Mouse (Mus musculus) natural killer cell, adult 2 months (primary cell): ENCODE data around the gene Sarnp.
A peak's percentile ranks its signal among the peaks of the same experiment; 100 is the strongest.

Experiments
- DNase-seq, 2 experiments: peaks; one replicate each; pipeline ENCODE4 v3.0.0; 2022; ENCODE audit warnings: low spot score in 2 of 2

Gene Sarnp

GRCm38 (mm10) chr10:128891296-128892094 is 74.4 kb downstream of the Sarnp start, which contains the start of gene Gdf11:
Gene Gdf11 (minus strand): TSS chr10:128891718.
- peak in 1 of 2 experiments; percentile 35 for DNase-seq

GRCm38 (mm10) chr10:128892246-128892645 is 75.1 kb downstream of the Sarnp start:
- no peak for DNase-seq

- peak; percentile 65 to 76 for DNase-seq
Measured at GRCm38 (mm10) chr10:128895437-128895836, 78.3 kb downstream of the Sarnp start.

- no peak for DNase-seq
Measured at GRCm38 (mm10) chr10:128895952-128896693, 79.0 kb downstream of the Sarnp start.

- DNase-seq, result no peak
Measured at GRCm38 (mm10) chr10:128896807-128897206, 79.7 kb downstream of the Sarnp start.

GRCm38 (mm10) chr10:128897501-128897900 is 80.4 kb downstream of the Sarnp start:
- no peak for DNase-seq

GRCm38 (mm10) chr10:128899759-128900490 is 82.8 kb downstream of the Sarnp start:
- no peak for DNase-seq

GRCm38 (mm10) chr10:128900698-128901097 is 83.6 kb downstream of the Sarnp start, which contains the start of gene Cd63:
Gene Cd63 (plus strand): TSS chr10:128900989.
- DNase-seq, result no peak

GRCm38 (mm10) chr10:128901409-128901808 is 84.3 kb downstream of the Sarnp start:
- no peak for DNase-seq

GRCm38 (mm10) chr10:128902409-128902988 is 85.4 kb downstream of the Sarnp start:
- no peak for DNase-seq

GRCm38 (mm10) chr10:128904812-128905211 is 87.7 kb downstream of the Sarnp start:
- DNase-seq, result no peak

GRCm38 (mm10) chr10:128908778-128909448 is 91.8 kb downstream of the Sarnp start:
- no peak for DNase-seq

GRCm38 (mm10) chr10:128909567-128910028 is 92.5 kb downstream of the Sarnp start:
- no peak for DNase-seq

- no peak for DNase-seq
Measured at GRCm38 (mm10) chr10:128910066-128910841, 93.1 kb downstream of the Sarnp start.

GRCm38 (mm10) chr10:128911430-128911829 is 94.3 kb downstream of the Sarnp start:
- no peak for DNase-seq

GRCm38 (mm10) chr10:128912268-128912667 is 95.1 kb downstream of the Sarnp start:
- no peak for DNase-seq

- no peak for DNase-seq
Measured at GRCm38 (mm10) chr10:128912791-128913190, 95.7 kb downstream of the Sarnp start.

GRCm38 (mm10) chr10:128913219-128913618 is 96.1 kb downstream of the Sarnp start:
- peak; percentile 67 to 78 for DNase-seq

- no peak for DNase-seq
Measured at GRCm38 (mm10) chr10:128913696-128914095, 96.6 kb downstream of the Sarnp start.

GRCm38 (mm10) chr10:128915550-128915949 is 98.4 kb downstream of the Sarnp start:
- DNase-seq, result no peak
